In genomic region chr16:44633059-44633667, GRCm38 (mm10) we compare ENCODE assay signal across 9 mouse cellular contexts.
DNase-seq lines count a peak whose midpoint lies in the region; ATAC-seq lines count a peak whose summit lies in the region.
"Had no signal": no experiment of that assay in that cellular context is flagged by ENCODE, and none has a peak within 500 bp of the region (broad histone marks: within the 10 kb centered on the region; RNA-seq: fewer than 3 reads in every experiment).

No protein-coding gene starts in this region.

- no peak for DNase-seq in heart, postnatal 25 days (ENCODE audit: low spot score)
- no peak for DNase-seq in spleen, adult 18-20 months
- DNase-seq in thymus, postnatal 10 days (ENCODE audit: low spot score in 2 of 2) = no peak
- DNase-seq in kidney, adult 18-20 months = no peak
- DNase-seq: thymus, postnatal 25 days had no signal

- intact Hi-C loops in heart, postnatal 25 days (cut with DNase I) = loop anchor here (5.0 kb wide), 1 partner anchor 76 kb away; the partner anchor contains the start of gene Boc

- H3K9ac ChIP-seq in heart, embryonic 12.5 days = no peak overlapping the region
- no peak overlapping the region for H3K9ac ChIP-seq in embryonic facial prominence, embryonic 13.5 days
- no peak overlapping the region for H3K9ac ChIP-seq in heart, embryonic 15.5 days
- H3K9ac ChIP-seq in limb, embryonic 15.5 days = no peak overlapping the region

- no peaks in the 10 kb centered on the region for H3K27me3 ChIP-seq in heart, embryonic 12.5 days (replicated peaks)
- no peaks in the 10 kb centered on the region for H3K27me3 ChIP-seq in embryonic facial prominence, embryonic 13.5 days
- no peaks in the 10 kb centered on the region for H3K27me3 ChIP-seq in heart, embryonic 15.5 days
- H3K27me3 ChIP-seq in limb, embryonic 15.5 days = no peaks in the 10 kb centered on the region

- H3K9me3 ChIP-seq in heart, embryonic 12.5 days (replicated peaks) = no peaks in the 10 kb centered on the region
- H3K9me3 ChIP-seq in embryonic facial prominence, embryonic 13.5 days = no peaks in the 10 kb centered on the region
- no peaks in the 10 kb centered on the region for H3K9me3 ChIP-seq in heart, embryonic 15.5 days (replicated peaks)
- H3K9me3 ChIP-seq in limb, embryonic 15.5 days = no peaks in the 10 kb centered on the region

- no peak for ATAC-seq in heart, embryonic 12.5 days (ENCODE audit: insufficient number of reproducible peaks, low FRiP score)
- no peak for ATAC-seq in embryonic facial prominence, embryonic 13.5 days (ENCODE audit: insufficient number of reproducible peaks, insufficient read depth, low FRiP score, low TSS enrichment, low read depth)
- no peak for ATAC-seq in heart, embryonic 15.5 days (replicated peaks; ENCODE audit: insufficient number of reproducible peaks, insufficient read depth, low FRiP score, low read depth)
- ATAC-seq in limb, embryonic 15.5 days (ENCODE audit: insufficient number of reproducible peaks, low FRiP score, low TSS enrichment, low read depth) = no peak; the same call in 1 of the 2 replicates

- no peaks in the 10 kb centered on the region for H3K36me3 ChIP-seq in heart, embryonic 12.5 days
- no peaks in the 10 kb centered on the region for H3K36me3 ChIP-seq in embryonic facial prominence, embryonic 13.5 days
- no peaks in the 10 kb centered on the region for H3K36me3 ChIP-seq in heart, embryonic 15.5 days
- H3K36me3 ChIP-seq in limb, embryonic 15.5 days = no peaks in the 10 kb centered on the region

- peaks cover 23% of the 10 kb centered on the region for H3K4me1 ChIP-seq in heart, embryonic 12.5 days (replicated peaks)
- H3K4me1 ChIP-seq in embryonic facial prominence, embryonic 13.5 days = peaks cover 56% of the 10 kb centered on the region
- H3K4me1 ChIP-seq in heart, embryonic 15.5 days (replicated peaks) = peaks cover 26% of the 10 kb centered on the region
- peaks cover 56% of the 10 kb centered on the region for H3K4me1 ChIP-seq in limb, embryonic 15.5 days

- WGBS in heart, embryonic 12.5 days = 46% methylated on average over 9 of the region's 9 CpGs
- 29% methylated on average over 9 of the region's 9 CpGs for WGBS in embryonic facial prominence, embryonic 13.5 days
- WGBS in heart, embryonic 15.5 days = 48% methylated on average over 9 of the region's 9 CpGs
- WGBS in limb, embryonic 15.5 days = 13% methylated on average over 9 of the region's 9 CpGs

- H3K4me2 ChIP-seq in heart, embryonic 12.5 days = peak overlapping the region; percentile 20; the same call in 1 of the 2 replicates
- H3K4me2 ChIP-seq in embryonic facial prominence, embryonic 13.5 days = peak overlapping the region; percentile 35
- peak overlapping the region; percentile 31 for H3K4me2 ChIP-seq in heart, embryonic 15.5 days
- H3K4me2 ChIP-seq in limb, embryonic 15.5 days = 0 out of 2 replicates have a peak overlapping the region, but pooled peaks have one; percentile 22

- peak overlapping the region; percentile 83 for H3K27ac ChIP-seq in heart, embryonic 12.5 days (ENCODE audit: poor library complexity, severe bottlenecking)
- peak overlapping the region; percentile 98 for H3K27ac ChIP-seq in embryonic facial prominence, embryonic 13.5 days
- peak overlapping the region; percentile 80 for H3K27ac ChIP-seq in heart, embryonic 15.5 days
- peak overlapping the region; percentile 94 for H3K27ac ChIP-seq in limb, embryonic 15.5 days

- H3K4me3 ChIP-seq in heart, embryonic 12.5 days = no peak overlapping the region
- no peak overlapping the region for H3K4me3 ChIP-seq in embryonic facial prominence, embryonic 13.5 days
- H3K4me3 ChIP-seq in heart, embryonic 15.5 days = no peak overlapping the region
- no peak overlapping the region for H3K4me3 ChIP-seq in limb, embryonic 15.5 days
